Mouse (Mus musculus): ENCODE results near the gene Pik3r5.

- no peak for TF ChIP-seq POLR2A (IDR thresholded peaks at IDR 0.05; ENCODE audit: control insufficient read depth, low read depth, low read length)
- TF ChIP-seq CTCF (IDR thresholded peaks at IDR 0.05; ENCODE audit: control insufficient read depth, insufficient read depth, insufficient replicate concordance, low read depth, low read length): no peak
Observed at GRCm38 (mm10) chr11:68545682-68546222, 113.8 kb downstream of the Pik3r5 start.
